Mouse (Mus musculus): ENCODE results near the gene Gm4131.

DNA sequence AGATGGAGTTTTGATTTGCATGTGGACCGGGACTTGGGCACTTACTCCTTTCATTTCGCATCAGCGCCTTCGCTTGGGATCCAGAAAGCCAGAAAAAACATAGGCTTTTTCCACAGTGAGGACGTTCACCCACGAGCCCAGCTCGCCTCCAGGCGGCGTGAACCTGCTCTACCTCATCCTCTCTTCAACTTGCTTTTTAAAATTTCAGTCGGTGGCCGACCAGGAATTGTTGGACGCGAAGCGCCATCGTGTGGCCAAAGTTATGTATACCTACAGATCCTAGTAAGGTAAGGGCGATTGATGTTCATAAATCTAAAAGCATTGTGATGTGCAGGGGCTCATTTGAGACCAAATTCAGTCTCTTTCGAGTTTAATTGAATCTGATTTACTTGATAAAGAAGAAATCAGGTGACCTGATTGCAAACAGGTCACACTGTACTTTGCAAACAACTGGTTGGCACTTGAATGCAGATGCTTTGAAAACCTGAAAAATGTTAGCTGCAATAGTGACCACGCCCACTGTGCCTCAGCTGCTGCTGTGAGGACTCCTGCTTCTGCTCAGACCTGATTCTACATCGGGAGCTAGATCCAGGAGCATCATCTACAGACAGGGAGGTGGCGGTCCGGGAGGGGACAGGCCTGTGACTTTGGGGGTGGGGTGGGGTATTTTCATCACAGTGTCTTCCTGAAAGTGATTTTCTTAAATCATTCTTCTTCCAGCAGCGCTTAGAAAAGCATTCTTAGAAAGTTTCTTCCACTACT, 109.1 kb downstream of the Gm4131 start:
- TF ChIP-seq GATA1 (IDR thresholded peaks at IDR 0.05; ENCODE audit: borderline replicate concordance, low read length), result no peak
- no peak for TF ChIP-seq FLI1 (IDR thresholded peaks at IDR 0.05; ENCODE audit: low read length)
